Mouse (Mus musculus) thymus, adult 2 months (tissue): Measurements from ENCODE around the gene Pfn4.

Experiments
- CTCF ChIP-seq: fragments of 200-500 bp; IDR thresholded peaks from 2 replicates; pipeline ENCODE4 v1.5.1; 2012; ENCODE audit warnings: mild to moderate bottlenecking, control low read depth, low read length, moderate library complexity, borderline replicate concordance; ENCODE audit not compliant: control insufficient read depth, poor library complexity, insufficient read depth; ENCODE audit errors: extremely low read depth
- POLR2A ChIP-seq: fragments of 200-500 bp; IDR thresholded peaks from 2 replicates; pipeline ENCODE4 v1.6.1; 2012; ENCODE audit warnings: mild to moderate bottlenecking, low read length, control low read depth, moderate library complexity; ENCODE audit not compliant: control insufficient read depth, poor library complexity, insufficient read depth; ENCODE audit errors: extremely low read depth

GRCm38 (mm10) chr12:4742183-4742582, 26.6 kb upstream of the Pfn4 start:
- no peak for TF ChIP-seq CTCF
- TF ChIP-seq POLR2A = no peak
